Mouse (Mus musculus): ENCODE results near the gene Serpina3b.

- TF ChIP-seq CTCF (IDR thresholded peaks at IDR 0.05; ENCODE audit: borderline replicate concordance, extremely low read depth, insufficient read depth, insufficient read length) (no peak), POLR2A (IDR thresholded peaks at IDR 0.05; ENCODE audit: borderline replicate concordance, extremely low read depth, insufficient read depth, insufficient read length, poor library complexity, severe bottlenecking) (no peak)
Observed at GRCm38 (mm10) chr12:104175636-104176035, 47.8 kb downstream of the Serpina3b start.
